Mouse (Mus musculus) gastrocnemius, postnatal 25 days (tissue): ENCODE data around the gene Simc1. TPM values are rescaled to one million over a fixed set of nuclear protein-coding genes. Genes with fewer than 3 reads are reported as not detected.
A peak's percentile ranks its signal among the peaks of the same experiment; 100 is the strongest.

Source experiments
- DNase-seq: peaks from one replicate; pipeline ENCODE4 v3.0.0; 2022
- total RNA-seq, 2 experiments: library from RNA; stranded (reverse); gene quantifications; 1 replicate in 1 of 2; 2 replicates in 1 of 2; pipeline ENCODE4 v1.2.3; 2021

Gene Simc1
- total RNA-seq, 2 experiments from 2014 or later: 1.7 TPM

GRCm38 (mm10) chr13:54532134-54532533 is 28.6 kb downstream of the Simc1 start:
- no peak for DNase-seq

- no peak for DNase-seq
These were observed 44.5 kb downstream of the Simc1 start for GRCm38 (mm10) chr13:54548036-54548435.

GRCm38 (mm10) chr13:54556176-54556575 is 52.6 kb downstream of the Simc1 start:
- no peak for DNase-seq

GRCm38 (mm10) chr13:54556796-54557195 is 53.2 kb downstream of the Simc1 start:
- DNase-seq: peak; percentile 75

GRCm38 (mm10) chr13:54557652-54558051 is 54.1 kb downstream of the Simc1 start:
- DNase-seq: no peak

- no peak for DNase-seq
These were observed 56.1 kb downstream of the Simc1 start for GRCm38 (mm10) chr13:54559656-54560055.

GRCm38 (mm10) chr13:54560608-54561007 is 57.0 kb downstream of the Simc1 start:
- DNase-seq: no peak

- DNase-seq: peak; percentile 54
These were observed 59.0 kb downstream of the Simc1 start for GRCm38 (mm10) chr13:54562562-54562961.

- no peak for DNase-seq
These were observed 60.9 kb downstream of the Simc1 start for GRCm38 (mm10) chr13:54564232-54565200.

- peak; percentile 90 for DNase-seq
These were observed 61.6 kb downstream of the Simc1 start, which contains the start of gene 4833439L19Rik for GRCm38 (mm10) chr13:54565201-54565581. TSS of gene 4833439L19Rik (minus strand) at chr13:54565435.

- DNase-seq: peak; percentile 31
These were observed 62.2 kb downstream of the Simc1 start for GRCm38 (mm10) chr13:54565594-54566345.

GRCm38 (mm10) chr13:54568380-54568779 is 64.8 kb downstream of the Simc1 start:
- no peak for DNase-seq

- no peak for DNase-seq
These were observed 65.7 kb downstream of the Simc1 start for GRCm38 (mm10) chr13:54569282-54569681.

- DNase-seq: no peak
These were observed 67.2 kb downstream of the Simc1 start for GRCm38 (mm10) chr13:54570736-54571135.

- no peak for DNase-seq
These were observed 68.1 kb downstream of the Simc1 start for GRCm38 (mm10) chr13:54571637-54572036.

GRCm38 (mm10) chr13:54572621-54573020 is 69.0 kb downstream of the Simc1 start:
- DNase-seq: no peak

GRCm38 (mm10) chr13:54574854-54575481 is 71.4 kb downstream of the Simc1 start, which contains the start of gene Arl10:
TSS of gene Arl10 (plus strand) at chr13:54575015.
- DNase-seq: peak; percentile 76

- no peak for DNase-seq
These were observed 71.9 kb downstream of the Simc1 start for GRCm38 (mm10) chr13:54575489-54575888.

- DNase-seq: no peak
These were observed 74.3 kb downstream of the Simc1 start for GRCm38 (mm10) chr13:54577652-54578507.

- no peak for DNase-seq
These were observed 77.8 kb downstream of the Simc1 start for GRCm38 (mm10) chr13:54581385-54581784.

- DNase-seq: no peak
These were observed 78.5 kb downstream of the Simc1 start for GRCm38 (mm10) chr13:54582126-54582525.
